Comparison of ENCODE assay signal across 21 mouse cellular contexts in genomic region chr14:46845706-46846105, GRCm38 (mm10). TPM values are rescaled to one million over a fixed set of nuclear protein-coding genes. Genes with fewer than 3 reads are reported as not detected.
"Had no signal": no experiment of that assay in that cellular context is flagged by ENCODE, and none has a peak within 500 bp of the region (broad histone marks: within the 10 kb centered on the region; RNA-seq: fewer than 3 reads in every experiment).

No protein-coding gene starts in this region.

- H3K27me3 ChIP-seq: kidney, embryonic 15.5 days; limb, embryonic 12.5 days; limb, embryonic 15.5 days; midbrain, embryonic 12.5 days; midbrain, embryonic 15.5 days; neural tube, embryonic 12.5 days; neural tube, embryonic 15.5 days; stomach, embryonic 15.5 days had no signal

- H3K4me3 ChIP-seq: kidney, embryonic 15.5 days; limb, embryonic 12.5 days; limb, embryonic 15.5 days; midbrain, embryonic 12.5 days; midbrain, embryonic 15.5 days; neural tube, embryonic 12.5 days; neural tube, embryonic 15.5 days; stomach, embryonic 15.5 days had no signal

- DNase-seq: kidney, adult 8-10 months; kidney, postnatal 14 days; kidney, postnatal 4 days; layer of hippocampus, adult 9-11 months; liver, postnatal 0 days; lung, embryonic 14.5 days; retina, postnatal 1 day; right cerebral cortex, postnatal 25 days; spleen, adult 18-20 months; thymus, postnatal 25 days had no signal

- H3K9me3 ChIP-seq: kidney, embryonic 15.5 days; limb, embryonic 12.5 days; limb, embryonic 15.5 days; midbrain, embryonic 12.5 days; midbrain, embryonic 15.5 days; neural tube, embryonic 12.5 days; neural tube, embryonic 15.5 days; stomach, embryonic 15.5 days had no signal

- H3K9ac ChIP-seq: kidney, embryonic 15.5 days; limb, embryonic 12.5 days; limb, embryonic 15.5 days; liver, embryonic 14.5 days; liver, postnatal 0 days; lung, embryonic 14.5 days; midbrain, embryonic 12.5 days; midbrain, embryonic 15.5 days; neural tube, embryonic 12.5 days; neural tube, embryonic 15.5 days; stomach, embryonic 15.5 days had no signal

- H3K36me3 ChIP-seq: midbrain, embryonic 15.5 days had no signal

- H3K4me1 ChIP-seq: kidney, embryonic 15.5 days; limb, embryonic 12.5 days; limb, embryonic 15.5 days; midbrain, embryonic 12.5 days; midbrain, embryonic 15.5 days; neural tube, embryonic 12.5 days; neural tube, embryonic 15.5 days; stomach, embryonic 15.5 days had no signal

- H3K27ac ChIP-seq: kidney, embryonic 15.5 days; limb, embryonic 12.5 days; limb, embryonic 15.5 days; liver, embryonic 14.5 days; macrophage; midbrain, embryonic 12.5 days; midbrain, embryonic 15.5 days; neural tube, embryonic 12.5 days; neural tube, embryonic 15.5 days; stomach, embryonic 15.5 days had no signal

RNA-seq across cellular contexts. Expression of gene Samd4, which starts 36.9 kb away (rescaled TPM):
- total RNA-seq: megakaryocyte, adult 5-6 weeks had no signal
